Mouse (Mus musculus) small intestine, adult 2 months (tissue): Measurements from ENCODE around the gene Apba1.

ENCODE experiments used
- CTCF ChIP-seq: fragments of 200-500 bp; IDR thresholded peaks from 2 replicates; pipeline ENCODE4 v1.5.1; 2012; ENCODE audit warnings: low read depth, mild to moderate bottlenecking, control low read depth, inconsistent platforms, low read length, moderate library complexity, mixed read lengths; ENCODE audit not compliant: insufficient replicate concordance, insufficient read length; ENCODE audit errors: extremely low read depth
- POLR2A ChIP-seq: fragments of 200-500 bp; IDR thresholded peaks from 2 replicates; pipeline ENCODE4 v1.6.1; 2012; ENCODE audit warnings: low read depth, mild to moderate bottlenecking, control low read depth, inconsistent platforms, low read length, moderate library complexity

- TF ChIP-seq CTCF (no peak), POLR2A (no peak)
Observed at GRCm38 (mm10) chr19:23903066-23903465, 144.4 kb downstream of the Apba1 start.
